Mouse (Mus musculus) thymus, adult 2 months (tissue): ENCODE results near the gene Exoc8. TPM values are rescaled to one million over a fixed set of nuclear protein-coding genes. Genes with fewer than 3 reads are reported as not detected.

Experiments used
- DNase-seq: peaks from one replicate; pipeline ENCODE4 v3.0.0; 2021
- H3K27ac ChIP-seq: fragments of 200-500 bp; 2 replicates; pipeline ENCODE4 v1.5.1; 2012; ENCODE audit warnings: low read length, control low read depth; ENCODE audit not compliant: control insufficient read depth, insufficient read depth
- H3K27me3 ChIP-seq: fragments of 200-500 bp; 2 replicates; pipeline ENCODE4 v1.6.1; 2012; ENCODE audit warnings: mild to moderate bottlenecking, low read length, moderate library complexity, mixed read lengths; ENCODE audit not compliant: control insufficient read depth, insufficient read depth
- H3K36me3 ChIP-seq: fragments of 200-500 bp; 2 replicates; pipeline ENCODE4 v1.6.1; 2012; ENCODE audit warnings: mild to moderate bottlenecking, low read length, moderate library complexity; ENCODE audit not compliant: control insufficient read depth, insufficient read depth
- H3K4me1 ChIP-seq: fragments of 200-500 bp; replicated peaks from 2 replicates; pipeline ENCODE4 v1.6.1; 2012; ENCODE audit warnings: low read length; ENCODE audit not compliant: control insufficient read depth, insufficient read depth
- H3K4me3 ChIP-seq: fragments of 200-500 bp; 2 replicates; pipeline ENCODE4 v1.5.1; 2012; ENCODE audit warnings: mild to moderate bottlenecking, low read length, control low read depth, moderate library complexity; ENCODE audit not compliant: control insufficient read depth, insufficient read depth
- CTCF ChIP-seq: fragments of 200-500 bp; IDR thresholded peaks from 2 replicates; pipeline ENCODE4 v1.5.1; 2012; ENCODE audit warnings: mild to moderate bottlenecking, control low read depth, low read length, moderate library complexity, borderline replicate concordance; ENCODE audit not compliant: control insufficient read depth, poor library complexity, insufficient read depth; ENCODE audit errors: extremely low read depth
- POLR2A ChIP-seq: fragments of 200-500 bp; IDR thresholded peaks from 2 replicates; pipeline ENCODE4 v1.6.1; 2012; ENCODE audit warnings: mild to moderate bottlenecking, low read length, control low read depth, moderate library complexity; ENCODE audit not compliant: control insufficient read depth, poor library complexity, insufficient read depth; ENCODE audit errors: extremely low read depth
- WGBS: fragments of 180-500 bp; shearing (Covaris S2); methylation state at CpG from one replicate; pipeline ENCODE4 v1.1.7; 2018; 5-methylcytosine and 5-hydroxymethylcytosine counted together
- polyA plus RNA-seq: library from polyadenylated mRNA; depleted of rRNA; stranded (reverse); fragments of >200 nt; gene quantifications from 2 replicates; pipeline ENCODE4 v1.2.3, GENCODE M21; 2012; rRNA removed

The Exoc8 gene
- polyA plus RNA-seq, 1 experiment = 12.0 TPM

GRCm38 (mm10) chr8:124860188-124860587 is 37.3 kb downstream of the Exoc8 start:
- Histone ChIP-seq H3K27ac (no peak overlapping the region), H3K4me1 (peaks cover 5% of the 10 kb centered on the region), H3K27me3 (no peaks in the 10 kb centered on the region), H3K4me3 (no peak overlapping the region), H3K36me3 (no peaks in the 10 kb centered on the region)
- DNase-seq = no peak
- TF ChIP-seq CTCF (no peak), POLR2A (no peak)
- WGBS = 97% methylated on average over 3 of the region's 3 CpGs

GRCm38 (mm10) chr8:124859466-124859865 is 38.0 kb downstream of the Exoc8 start:
- Histone ChIP-seq H3K4me3 (no peak overlapping the region), H3K27me3 (no peaks in the 10 kb centered on the region), H3K4me1 (peaks cover 3% of the 10 kb centered on the region), H3K27ac (no peak overlapping the region), H3K36me3 (no peaks in the 10 kb centered on the region)
- TF ChIP-seq POLR2A (no peak), CTCF (no peak)
- peak; percentile 60 for DNase-seq

- H3K27ac ChIP-seq = no peak overlapping the region
- no peaks in the 10 kb centered on the region for H3K4me1 ChIP-seq
- TF ChIP-seq CTCF (no peak), POLR2A (no peak)
- 100% methylated on average over 1 of the region's 1 CpGs for WGBS
- H3K4me3 ChIP-seq = no peak overlapping the region
- DNase-seq = no peak
- H3K27me3 ChIP-seq = no peaks in the 10 kb centered on the region
- peaks cover 7% of the 10 kb centered on the region; the same call in 1 of the 2 replicates for H3K36me3 ChIP-seq
These were observed 44.0 kb downstream of the Exoc8 start for GRCm38 (mm10) chr8:124853511-124853910.

DNA sequence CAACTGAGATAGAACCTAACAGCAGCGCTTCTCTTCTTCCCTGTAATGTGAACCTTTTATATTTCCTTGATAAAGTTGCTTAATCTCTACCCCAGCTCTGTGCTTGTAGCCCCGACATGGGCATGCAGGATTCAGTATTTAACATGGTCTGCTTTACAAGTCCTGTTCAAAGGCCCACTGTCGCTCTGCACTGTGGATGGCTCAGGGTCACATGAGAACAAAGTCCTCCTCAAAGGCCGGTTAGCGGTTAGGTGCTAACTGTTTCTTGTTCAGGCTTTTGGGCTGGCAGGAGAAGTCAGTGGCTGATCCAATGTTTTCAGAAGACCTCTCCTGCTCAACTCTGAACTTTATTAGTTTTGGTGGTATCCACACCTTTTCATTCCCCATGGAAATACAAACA is 51.9 kb downstream of the Exoc8 start:
- 94% methylated on average over 5 of the region's 5 CpGs for WGBS
- no peak for DNase-seq
- H3K36me3 ChIP-seq = peaks cover 8% of the 10 kb centered on the region
- H3K27me3 ChIP-seq = no peaks in the 10 kb centered on the region
- TF ChIP-seq POLR2A (no peak), CTCF (no peak)
- no peaks in the 10 kb centered on the region for H3K4me1 ChIP-seq
- no peak overlapping the region for H3K27ac ChIP-seq
- no peak overlapping the region for H3K4me3 ChIP-seq

GRCm38 (mm10) chr8:124845131-124845530 is 52.4 kb downstream of the Exoc8 start:
- 91% methylated on average over 3 of the region's 3 CpGs for WGBS
- Histone ChIP-seq H3K4me1 (no peaks in the 10 kb centered on the region), H3K4me3 (no peak overlapping the region), H3K27me3 (no peaks in the 10 kb centered on the region), H3K36me3 (peaks cover 9% of the 10 kb centered on the region), H3K27ac (no peak overlapping the region)
- DNase-seq = no peak
- TF ChIP-seq CTCF = no peak
- no peak for TF ChIP-seq POLR2A

Other genes with a start within 250 kb of the Exoc8 start
- 17.3 and 18.1 TPM in 2 replicates for gene 2310022B05Rik, start 234.3 kb downstream of the Exoc8 start, polyA plus RNA-seq
- 49.8 and 53.2 TPM in 2 replicates for gene Ttc13, start 175.7 kb downstream of the Exoc8 start, polyA plus RNA-seq
- gene Arv1, start 175.6 kb downstream of the Exoc8 start, polyA plus RNA-seq = 53.5 and 56.7 TPM in 2 replicates
- 14.2 and 15.5 TPM in 2 replicates for gene Fam89a, start 145.9 kb downstream of the Exoc8 start, polyA plus RNA-seq
- gene Trim67, start 104.6 kb downstream of the Exoc8 start, polyA plus RNA-seq = 0.26 TPM in 2 replicates
- 72.3 and 76.7 TPM in 2 replicates for gene Gnpat, start 34.7 kb downstream of the Exoc8 start, polyA plus RNA-seq
- gene 2810004N23Rik, start 34.6 kb downstream of the Exoc8 start, polyA plus RNA-seq = 15.1 and 18.7 TPM in 2 replicates
- 26.8 and 27.6 TPM in 2 replicates for gene Sprtn, start 181 bp upstream of the Exoc8 start, polyA plus RNA-seq
- 40.5 and 43.1 TPM in 2 replicates for gene Egln1, start 51.6 kb upstream of the Exoc8 start, polyA plus RNA-seq
- 54.9 and 60.1 TPM in 2 replicates for gene Tsnax, start 115.3 kb upstream of the Exoc8 start, polyA plus RNA-seq
- 0.64 and 0.74 TPM in 2 replicates for gene Disc1, start 156.5 kb upstream of the Exoc8 start, polyA plus RNA-seq